Mouse (Mus musculus): ENCODE data around the gene Mt1. TPM values are rescaled to one million over a fixed set of nuclear protein-coding genes. Genes with fewer than 3 reads are reported as not detected.

Mt1 gene
- polyA plus RNA-seq, 1 experiment from 2014 or later: 123 TPM

DNA sequence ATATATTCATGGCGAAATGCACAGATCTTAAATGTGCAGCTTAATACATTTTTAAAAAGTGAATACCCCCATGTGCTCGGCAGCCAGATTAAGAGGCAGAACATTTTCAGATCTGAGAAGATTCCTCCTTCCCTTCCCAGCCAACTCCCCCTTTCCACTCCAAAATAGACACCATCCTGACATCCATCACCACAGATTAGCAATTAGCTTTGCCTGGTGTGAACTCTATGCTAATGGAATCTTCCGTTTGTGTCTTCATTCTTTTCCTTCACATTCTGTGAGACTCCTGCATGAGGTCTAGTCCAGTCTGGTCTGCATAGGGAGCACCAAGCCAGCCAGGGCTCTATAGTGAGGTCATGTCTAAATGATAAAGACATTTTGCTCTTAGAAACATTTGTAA is 31.3 kb downstream of the Mt1 start:
- Histone ChIP-seq H3K9ac (replicated peaks; ENCODE audit: low read depth, low read length) (no peak overlapping the region), H3K4me2 (ENCODE audit: low read depth, low read length) (no peak overlapping the region), H3K27ac (ENCODE audit: low read depth, low read length) (no peak overlapping the region), H3K9me3 (ENCODE audit: control insufficient read depth, low read length) (no peaks in the 10 kb centered on the region), H3K4me3 (ENCODE audit: low read depth, low read length) (no peak overlapping the region), H3K4me1 (ENCODE audit: control insufficient read depth, insufficient read depth, low read length) (peaks cover 4% of the 10 kb centered on the region; the same call in 1 of the 2 replicates), H3K27me3 (ENCODE audit: control insufficient read depth, insufficient read depth, low read length) (no peaks in the 10 kb centered on the region), H3K36me3 (ENCODE audit: control insufficient read depth, insufficient read depth, low read length) (no peaks in the 10 kb centered on the region)
- ATAC-seq (ENCODE audit: low read depth): no peak
- 67% methylated on average over 3 of the region's 3 CpGs for WGBS

DNA sequence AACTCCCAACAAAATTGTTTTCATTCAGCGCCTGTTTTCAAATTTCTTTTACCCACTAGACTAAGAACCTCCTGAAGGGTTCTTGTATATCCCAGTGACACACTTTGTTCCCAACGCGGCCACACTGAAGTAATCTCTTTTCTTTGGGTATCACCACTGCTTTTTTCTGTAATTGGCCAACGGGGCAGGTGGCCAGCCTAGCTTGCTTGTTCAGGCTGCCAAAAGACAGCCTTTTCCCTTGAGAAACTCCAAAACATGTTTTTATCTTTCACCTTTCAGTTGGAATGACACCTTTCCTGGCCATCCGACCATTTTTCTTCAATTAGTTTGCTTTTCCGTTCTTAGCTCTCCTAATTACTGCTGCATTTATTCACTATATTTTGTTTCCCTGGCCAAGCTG is 34.9 kb downstream of the Mt1 start:
- 74% methylated on average over 6 of the region's 6 CpGs for WGBS
- Histone ChIP-seq H3K4me2 (ENCODE audit: low read depth, low read length) (peak overlapping the region; percentile 86), H3K27ac (ENCODE audit: low read depth, low read length) (no peak overlapping the region), H3K4me1 (ENCODE audit: control insufficient read depth, insufficient read depth, low read length) (peaks cover 13% of the 10 kb centered on the region; the same call in 1 of the 2 replicates), H3K9ac (replicated peaks; ENCODE audit: low read depth, low read length) (no peak overlapping the region), H3K4me3 (ENCODE audit: low read depth, low read length) (peak overlapping the region; percentile 65), H3K27me3 (ENCODE audit: control insufficient read depth, insufficient read depth, low read length) (no peaks in the 10 kb centered on the region), H3K36me3 (ENCODE audit: control insufficient read depth, insufficient read depth, low read length) (no peaks in the 10 kb centered on the region), H3K9me3 (ENCODE audit: control insufficient read depth, low read length) (no peaks in the 10 kb centered on the region)
- ATAC-seq (ENCODE audit: low read depth): no peak

DNA sequence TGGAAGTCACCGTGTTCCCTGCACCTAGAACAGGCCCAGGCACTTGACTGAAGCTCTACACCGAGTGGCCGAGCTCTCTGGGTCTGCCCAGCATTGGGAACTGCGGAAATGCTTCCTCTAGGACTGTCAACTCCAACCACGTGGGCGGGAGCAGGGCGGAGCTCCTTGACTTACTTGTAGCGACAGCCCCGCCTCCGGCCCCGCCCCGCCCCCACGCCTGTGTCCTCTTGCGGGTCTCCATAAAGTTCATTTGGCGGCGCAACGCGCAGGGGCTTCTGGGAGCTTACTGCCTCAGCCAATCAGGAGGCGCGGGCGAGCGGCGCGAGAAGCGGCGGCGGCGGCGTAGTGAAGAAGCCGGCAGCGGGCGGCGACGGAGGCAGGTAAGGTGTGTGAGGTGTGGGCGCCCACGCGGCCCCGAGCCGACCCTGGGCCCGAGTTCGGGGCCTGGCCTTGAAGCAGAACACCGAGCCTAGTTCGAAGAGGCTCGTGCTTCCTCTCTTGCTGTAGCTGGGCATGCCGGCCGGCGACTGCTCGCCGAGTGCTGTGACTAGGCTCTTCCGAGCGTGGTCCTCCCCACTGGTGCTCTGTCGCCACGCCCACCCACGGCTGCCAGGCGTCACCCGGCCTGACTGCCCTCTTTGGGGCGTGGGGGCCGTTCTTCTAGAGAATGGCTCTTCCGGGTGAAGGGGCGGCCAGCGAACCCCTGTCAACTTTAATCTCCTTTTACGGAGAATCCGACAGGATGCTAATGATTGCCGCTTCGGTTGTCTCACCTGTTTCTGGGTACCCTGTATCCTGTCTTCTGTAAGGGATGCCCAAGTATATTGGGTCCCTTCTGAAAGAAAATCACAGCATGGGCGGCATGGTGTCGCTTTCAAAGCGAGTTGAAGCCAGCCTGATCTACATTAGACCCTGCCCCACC is 35.6 kb downstream of the Mt1 start, which contains the start of gene Nup93:
Nup93 (plus strand) TSS at position 313 of the 922 bp plus-strand sequence.
- H3K9ac ChIP-seq (replicated peaks; ENCODE audit: low read depth, low read length): peak within 1 kb of the TSS; percentile 65
- no peaks in the 10 kb centered on the region for H3K27me3 ChIP-seq (ENCODE audit: control insufficient read depth, insufficient read depth, low read length)
- peak within 1 kb of the TSS; percentile 66 for H3K27ac ChIP-seq (ENCODE audit: low read depth, low read length)
- peaks cover 13% of the 10 kb centered on the region; the same call in 1 of the 2 replicates for H3K4me1 ChIP-seq (ENCODE audit: control insufficient read depth, insufficient read depth, low read length)
- H3K4me3 ChIP-seq (ENCODE audit: low read depth, low read length): peak within 1 kb of the TSS; percentile 65
- ATAC-seq (ENCODE audit: low read depth): peak; percentile 97
- H3K4me2 ChIP-seq (ENCODE audit: low read depth, low read length): peak within 1 kb of the TSS; percentile 86
- no peaks in the 10 kb centered on the region for H3K36me3 ChIP-seq (ENCODE audit: control insufficient read depth, insufficient read depth, low read length)
- H3K9me3 ChIP-seq (ENCODE audit: control insufficient read depth, low read length): no peaks in the 10 kb centered on the region
- WGBS: under 1% methylated on average over 60 of the region's 68 CpGs

DNA sequence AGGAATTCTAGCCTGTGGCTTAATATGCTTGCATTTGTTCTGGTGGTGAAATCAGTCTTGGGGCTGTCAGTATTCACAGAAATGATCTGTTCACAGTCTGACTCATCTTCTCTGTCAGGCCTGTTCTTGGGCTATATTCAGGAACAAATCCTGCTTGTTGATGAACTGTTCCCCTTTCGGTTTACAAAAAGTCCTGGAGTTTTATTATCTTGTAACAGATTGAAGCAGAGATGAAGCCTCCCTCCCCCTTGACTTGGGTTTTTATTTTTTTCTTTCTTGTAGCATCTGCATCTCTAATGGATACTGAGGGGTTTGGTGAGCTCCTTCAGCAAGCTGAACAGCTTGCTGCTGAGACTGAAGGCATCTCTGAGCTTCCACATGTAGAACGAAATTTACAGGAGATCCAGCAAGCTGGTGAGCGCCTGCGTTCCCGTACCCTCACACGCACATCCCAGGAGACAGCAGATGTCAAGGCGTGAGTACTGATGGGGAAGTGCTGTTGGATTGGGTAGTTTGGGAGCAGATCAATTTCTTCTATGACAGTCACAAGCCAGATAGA is 48.6 kb downstream of the Mt1 start:
- Histone ChIP-seq H3K9me3 (ENCODE audit: control insufficient read depth, low read length) (no peaks in the 10 kb centered on the region), H3K27me3 (ENCODE audit: control insufficient read depth, insufficient read depth, low read length) (no peaks in the 10 kb centered on the region), H3K4me1 (ENCODE audit: control insufficient read depth, insufficient read depth, low read length) (no peaks in the 10 kb centered on the region), H3K9ac (replicated peaks; ENCODE audit: low read depth, low read length) (no peak overlapping the region), H3K36me3 (ENCODE audit: control insufficient read depth, insufficient read depth, low read length) (0 out of 2 replicates have a peak, but pooled peaks cover 3% of the 10 kb centered on the region), H3K4me2 (ENCODE audit: low read depth, low read length) (no peak overlapping the region), H3K27ac (ENCODE audit: low read depth, low read length) (no peak overlapping the region), H3K4me3 (ENCODE audit: low read depth, low read length) (no peak overlapping the region)
- ATAC-seq (ENCODE audit: low read depth): no peak
- WGBS: 84% methylated on average over 7 of the region's 7 CpGs

Other genes starting within 250 kb of the Mt1 start
- 76.7 and 86.8 TPM in 2 replicates for gene Amfr, start 166.2 kb upstream of the Mt1 start, polyA plus RNA-seq (2014; fragmentation: Nextera tagmentation; extraction: Ambion mirVana)
- 83.3 and 89.7 TPM in 2 replicates for gene Nudt21, start 142.1 kb upstream of the Mt1 start, polyA plus RNA-seq (2014; fragmentation: Nextera tagmentation; extraction: Ambion mirVana)
- gene Ogfod1, start 141.9 kb upstream of the Mt1 start, polyA plus RNA-seq (2014; fragmentation: Nextera tagmentation; extraction: Ambion mirVana): 16.4 and 18.7 TPM in 2 replicates
- 22.8 and 24.6 TPM in 2 replicates for gene Bbs2, start 80.2 kb upstream of the Mt1 start, polyA plus RNA-seq (2014; fragmentation: Nextera tagmentation; extraction: Ambion mirVana)
- not detected in 2 replicates for gene Mt4, start 41.9 kb upstream of the Mt1 start, polyA plus RNA-seq (2014; fragmentation: Nextera tagmentation; extraction: Ambion mirVana)
- 203 and 295 TPM in 2 replicates for gene Mt3, start 26.5 kb upstream of the Mt1 start, polyA plus RNA-seq (2014; fragmentation: Nextera tagmentation; extraction: Ambion mirVana)
- gene Mt2, start 6.4 kb upstream of the Mt1 start, polyA plus RNA-seq (2014; fragmentation: Nextera tagmentation; extraction: Ambion mirVana): 15.3 and 28.9 TPM in 2 replicates
- 58.4 and 67.4 TPM in 2 replicates for gene Nup93, start 35.5 kb downstream of the Mt1 start, polyA plus RNA-seq (2014; fragmentation: Nextera tagmentation; extraction: Ambion mirVana)
- 0.08 TPM in 1 of 2 replicates, not detected in the other for gene Slc12a3, start 150.1 kb downstream of the Mt1 start, polyA plus RNA-seq (2014; fragmentation: Nextera tagmentation; extraction: Ambion mirVana)
- gene Herpud1, start 207.4 kb downstream of the Mt1 start, polyA plus RNA-seq (2014; fragmentation: Nextera tagmentation; extraction: Ambion mirVana): 69.0 and 71.8 TPM in 2 replicates